Mouse (Mus musculus): ENCODE measurements at regions not wholly inside any gene's neighbourhood (a gene's known extent, or its start where the extent isn't known, plus 50 kb on each side); places are given as distances from the start of the nearest gene placed in this dataset.
A peak's percentile ranks its signal among the peaks of the same experiment; 100 is the strongest.

- DNase-seq (ENCODE audit: low spot score) = no peak
Observed at GRCm38 (mm10) chr4:39926021-39926591, 216.8 kb upstream of the Aco1 start.

- DNase-seq (ENCODE audit: low spot score) = no peak
Observed at GRCm38 (mm10) chr4:39926594-39926993, 216.3 kb upstream of the Aco1 start.

- no peak for DNase-seq (ENCODE audit: low spot score)
Observed at GRCm38 (mm10) chr4:39928491-39928890, 214.4 kb upstream of the Aco1 start.

- DNase-seq (ENCODE audit: low spot score) = no peak
Observed at GRCm38 (mm10) chr4:39934025-39934708, 208.7 kb upstream of the Aco1 start.

GRCm38 (mm10) chr4:39958687-39959086 lies 184.2 kb upstream of the Aco1 start:
- no peak for DNase-seq (ENCODE audit: low spot score)

- DNase-seq (ENCODE audit: low spot score) = no peak
Observed at GRCm38 (mm10) chr4:39967938-39968337, 174.9 kb upstream of the Aco1 start.

- no peak for DNase-seq (ENCODE audit: low spot score)
Observed at GRCm38 (mm10) chr4:39991358-39991757, 151.5 kb upstream of the Aco1 start.

GRCm38 (mm10) chr4:39991851-39992250 lies 151.0 kb upstream of the Aco1 start:
- no peak for DNase-seq (ENCODE audit: low spot score)

GRCm38 (mm10) chr4:39998771-39999422 lies 144.0 kb upstream of the Aco1 start:
- DNase-seq (ENCODE audit: low spot score) = no peak

- DNase-seq (ENCODE audit: low spot score) = peak; percentile 29
Observed at GRCm38 (mm10) chr4:40014666-40015065, 128.2 kb upstream of the Aco1 start.

GRCm38 (mm10) chr4:40016856-40017255 lies 126.0 kb upstream of the Aco1 start:
- no peak for DNase-seq (ENCODE audit: low spot score)

- no peak for DNase-seq (ENCODE audit: low spot score)
Observed at GRCm38 (mm10) chr4:40018208-40018607, 124.7 kb upstream of the Aco1 start.

- DNase-seq (ENCODE audit: low spot score) = no peak
Observed at GRCm38 (mm10) chr4:40031361-40031760, 111.5 kb upstream of the Aco1 start.

- DNase-seq (ENCODE audit: low spot score) = peak; percentile 14
Observed at GRCm38 (mm10) chr4:40047846-40048245, 95.0 kb upstream of the Aco1 start.

- DNase-seq (ENCODE audit: low spot score) = no peak
Observed at GRCm38 (mm10) chr4:40049086-40049485, 93.8 kb upstream of the Aco1 start.

- DNase-seq (ENCODE audit: low spot score) = no peak
Observed at GRCm38 (mm10) chr4:40051848-40052247, 91.0 kb upstream of the Aco1 start.

GRCm38 (mm10) chr4:40053391-40053790 lies 89.5 kb upstream of the Aco1 start:
- no peak for DNase-seq (ENCODE audit: low spot score)

GRCm38 (mm10) chr4:40063751-40064456 lies 79.0 kb upstream of the Aco1 start:
- DNase-seq (ENCODE audit: low spot score) = no peak

- DNase-seq (ENCODE audit: low spot score) = no peak
Observed at GRCm38 (mm10) chr4:40064457-40064836, 78.4 kb upstream of the Aco1 start.

GRCm38 (mm10) chr4:40070959-40071634 lies 71.8 kb upstream of the Aco1 start:
- DNase-seq (ENCODE audit: low spot score) = peak; percentile 12

GRCm38 (mm10) chr4:40081035-40081434 lies 61.8 kb upstream of the Aco1 start:
- DNase-seq (ENCODE audit: low spot score) = no peak

GRCm38 (mm10) chr4:40090295-40090694 lies 52.6 kb upstream of the Aco1 start:
- no peak for DNase-seq (ENCODE audit: low spot score)
